Mouse (Mus musculus): ENCODE data around the gene Eps8.
A peak's percentile ranks its signal among the peaks of the same experiment; 100 is the strongest.
"Not testable (repeated sequence)": the region's sequence is repeated elsewhere in the genome, so short reads cannot be mapped to it uniquely, and the experiment has no call there.

Gene Eps8

GRCm38 (mm10) chr6:137508936-137509335, 145.7 kb downstream of the Eps8 start:
- DNase-seq, result no peak

GRCm38 (mm10) chr6:137506563-137506962, 148.1 kb downstream of the Eps8 start:
- no peak for DNase-seq

- DNase-seq, result no peak
Measured at GRCm38 (mm10) chr6:137505555-137506227, 149.0 kb downstream of the Eps8 start.

- no peak for DNase-seq
Measured at GRCm38 (mm10) chr6:137504052-137504451, 150.6 kb downstream of the Eps8 start.

GRCm38 (mm10) chr6:137503462-137503861, 151.2 kb downstream of the Eps8 start:
- no peak for DNase-seq

- no peak for DNase-seq
Measured at GRCm38 (mm10) chr6:137503009-137503408, 151.7 kb downstream of the Eps8 start.

GRCm38 (mm10) chr6:137498781-137499180, 155.9 kb downstream of the Eps8 start:
- DNase-seq, result no peak

- DNase-seq, result no peak
Measured at GRCm38 (mm10) chr6:137497208-137497835, 157.4 kb downstream of the Eps8 start.

- DNase-seq, result no peak
Measured at GRCm38 (mm10) chr6:137496562-137496961, 158.1 kb downstream of the Eps8 start.

GRCm38 (mm10) chr6:137495233-137495632, 159.4 kb downstream of the Eps8 start:
- DNase-seq, result no peak

- peak; percentile 21 for DNase-seq
Measured at GRCm38 (mm10) chr6:137494801-137495200, 159.9 kb downstream of the Eps8 start.

GRCm38 (mm10) chr6:137494136-137494475, 160.6 kb downstream of the Eps8 start:
- DNase-seq, result no peak

- no peak for DNase-seq
Measured at GRCm38 (mm10) chr6:137493211-137494135, 161.2 kb downstream of the Eps8 start.

- no peak for DNase-seq
Measured at GRCm38 (mm10) chr6:137492582-137492981, 162.1 kb downstream of the Eps8 start.

- no peak for DNase-seq
Measured at GRCm38 (mm10) chr6:137491659-137492058, 163.0 kb downstream of the Eps8 start.

- no peak for DNase-seq
Measured at GRCm38 (mm10) chr6:137490115-137490514, 164.6 kb downstream of the Eps8 start.

GRCm38 (mm10) chr6:137487443-137487842, 167.2 kb downstream of the Eps8 start:
- DNase-seq, result peak; percentile 70

- DNase-seq, result no peak
Measured at GRCm38 (mm10) chr6:137482891-137483290, 171.8 kb downstream of the Eps8 start.

- DNase-seq, result not testable (repeated sequence)
Measured at GRCm38 (mm10) chr6:137475695-137476094, 179.0 kb downstream of the Eps8 start.

GRCm38 (mm10) chr6:137473433-137473832, 181.2 kb downstream of the Eps8 start:
- no peak for DNase-seq

- no peak for DNase-seq
Measured at GRCm38 (mm10) chr6:137472129-137472528, 182.5 kb downstream of the Eps8 start.

- peak; percentile 43 for DNase-seq
Measured at GRCm38 (mm10) chr6:137470901-137471598, 183.6 kb downstream of the Eps8 start.

GRCm38 (mm10) chr6:137469541-137469940, 185.1 kb downstream of the Eps8 start:
- no peak for DNase-seq

Data from embryo, embryonic 11 days (tissue).